Mouse (Mus musculus) heart, embryonic 15.5 days (tissue): Measurements from ENCODE around the gene Ugt2a3. TPM values are rescaled to one million over a fixed set of nuclear protein-coding genes. Genes with fewer than 3 reads are reported as not detected.
"Not testable (repeated sequence)": the region's sequence is repeated elsewhere in the genome, so short reads cannot be mapped to it uniquely, and the experiment has no call there.

ENCODE experiments used
- ATAC-seq: fragments of 200-750 bp; cut with Nextera tagmentation; replicated peaks from 2 replicates; pipeline ENCODE4 v1.8.0; 2017; ENCODE audit warnings: low read depth, moderate TSS enrichment; ENCODE audit not compliant: insufficient number of reproducible peaks, insufficient read depth, low FRiP score
- H3K27ac ChIP-seq: fragments of 300-500 bp; sonication (generic); 2 replicates; pipeline ENCODE4 v1.5.1; 2015; ENCODE audit warnings: mild to moderate bottlenecking, inconsistent platforms
- H3K27me3 ChIP-seq: fragments of 300-500 bp; sonication (generic); 2 replicates; pipeline ENCODE4 v1.6.1; 2015; ENCODE audit warnings: inconsistent platforms
- H3K36me3 ChIP-seq: fragments of 300-500 bp; sonication (generic); 2 replicates; pipeline ENCODE4 v1.6.1; 2015; ENCODE audit warnings: mild to moderate bottlenecking, inconsistent platforms
- H3K4me1 ChIP-seq: fragments of 300-500 bp; sonication (generic); replicated peaks from 2 replicates; pipeline ENCODE4 v1.6.1; 2015; ENCODE audit warnings: inconsistent platforms
- H3K4me2 ChIP-seq: fragments of 300-500 bp; sonication (generic); 2 replicates; pipeline ENCODE4 v1.6.1; 2015; ENCODE audit warnings: inconsistent platforms, mild to moderate bottlenecking, moderate library complexity
- H3K4me3 ChIP-seq: fragments of 300-500 bp; sonication (generic); 2 replicates; pipeline ENCODE4 v1.5.1; 2015; ENCODE audit warnings: mild to moderate bottlenecking, inconsistent platforms
- H3K9ac ChIP-seq: fragments of 300-500 bp; sonication (generic); 2 replicates; pipeline ENCODE4 v1.6.1; 2015; ENCODE audit warnings: mild to moderate bottlenecking, inconsistent platforms
- H3K9me3 ChIP-seq: fragments of 300-500 bp; sonication (generic); replicated peaks from 2 replicates; pipeline ENCODE4 v1.6.1; 2016; ENCODE audit warnings: inconsistent platforms
- WGBS: fragments of 180-500 bp; shearing (Covaris S2); methylation state at CpG from one replicate; pipeline ENCODE4 v1.1.7; 2015; ENCODE audit warnings: mixed read lengths; 5-methylcytosine and 5-hydroxymethylcytosine counted together
- polyA plus RNA-seq: library from polyadenylated mRNA; unstranded; fragments of >200 nt; fragmentation: Nextera tagmentation; extraction: Ambion mirVana; gene quantifications from 2 replicates; pipeline ENCODE4 v1.2.1, GENCODE M21; 2015

Gene Ugt2a3
- polyA plus RNA-seq, 1 experiment from 2014 or later = not detected

DNA sequence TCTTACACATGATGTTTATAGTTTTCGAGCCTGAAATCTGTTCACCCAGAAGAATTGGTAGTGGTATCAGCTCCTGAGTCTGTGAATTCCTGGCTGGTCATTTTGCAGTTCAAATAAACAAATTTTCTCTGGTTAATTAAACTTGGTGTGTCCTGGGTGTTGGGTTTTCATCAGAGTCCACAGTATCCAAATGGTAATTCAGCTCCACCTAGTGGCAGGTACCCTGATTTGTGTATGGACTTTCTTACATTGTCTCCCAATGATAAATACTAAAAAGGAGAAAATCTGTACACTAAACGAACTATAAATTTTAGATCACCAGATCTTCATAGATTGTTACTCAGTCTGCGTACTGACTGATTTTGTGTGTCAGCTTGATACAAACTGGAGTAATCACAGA is 3.4 kb downstream of the Ugt2a3 start:
- H3K9ac ChIP-seq = no peak overlapping the region
- no peaks in the 10 kb centered on the region for H3K4me1 ChIP-seq
- no peak overlapping the region for H3K27ac ChIP-seq
- no peaks in the 10 kb centered on the region for H3K36me3 ChIP-seq
- H3K27me3 ChIP-seq = no peaks in the 10 kb centered on the region
- no peak overlapping the region for H3K4me2 ChIP-seq
- no peak for ATAC-seq
- H3K9me3 ChIP-seq = no peaks in the 10 kb centered on the region
- WGBS = 44% methylated on average over 3 of the region's 3 CpGs
- no peak overlapping the region for H3K4me3 ChIP-seq

- Histone ChIP-seq H3K4me1 (no peaks in the 10 kb centered on the region), H3K4me2 (no peak overlapping the region), H3K36me3 (no peaks in the 10 kb centered on the region), H3K27me3 (no peaks in the 10 kb centered on the region), H3K9ac (no peak overlapping the region), H3K27ac (no peak overlapping the region), H3K9me3 (no peaks in the 10 kb centered on the region; the same call in 1 of the 2 replicates), H3K4me3 (no peak overlapping the region)
- no peak for ATAC-seq
- WGBS = 90% methylated on average over 12 of the region's 12 CpGs
Observed at GRCm38 (mm10) chr5:87311392-87311791, 25.6 kb downstream of the Ugt2a3 start.

DNA sequence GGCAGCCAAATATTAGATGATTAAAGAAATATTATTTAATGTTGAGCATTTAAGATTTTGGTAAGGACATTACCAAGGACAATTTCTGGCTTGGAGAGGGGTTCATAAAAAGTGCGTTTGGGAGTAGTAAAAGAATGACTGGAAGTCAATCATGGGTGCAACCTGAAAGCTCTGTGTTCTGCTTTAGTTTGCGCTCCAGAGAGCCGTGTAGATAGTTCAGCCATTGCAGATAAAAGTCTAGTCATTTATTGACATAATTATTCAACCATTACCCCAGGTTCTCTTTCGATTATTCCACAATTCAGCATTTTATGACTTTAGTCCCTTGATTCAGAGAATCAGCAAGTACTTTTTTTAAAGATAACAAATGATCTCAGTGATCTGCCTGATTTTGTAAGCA is 50.8 kb downstream of the Ugt2a3 start:
- not testable (repeated sequence) for ATAC-seq, H3K9ac ChIP-seq, H3K36me3 ChIP-seq, H3K27me3 ChIP-seq, H3K4me1 ChIP-seq, H3K4me3 ChIP-seq, H3K9me3 ChIP-seq, H3K4me2 ChIP-seq, H3K27ac ChIP-seq
- WGBS = 70% methylated on average over 4 of the region's 4 CpGs

GRCm38 (mm10) chr5:87275986-87276385 is 61.0 kb downstream of the Ugt2a3 start:
- not testable (repeated sequence) for H3K4me1 ChIP-seq, H3K4me2 ChIP-seq, H3K27me3 ChIP-seq, H3K36me3 ChIP-seq, H3K9me3 ChIP-seq, ATAC-seq, H3K9ac ChIP-seq, H3K4me3 ChIP-seq, H3K27ac ChIP-seq
- WGBS = 77% methylated on average over 4 of the region's 4 CpGs

GRCm38 (mm10) chr5:87275581-87275980 is 61.4 kb downstream of the Ugt2a3 start:
- Histone ChIP-seq H3K9me3 (no peaks in the 10 kb centered on the region), H3K4me3 (no peak overlapping the region), H3K4me2 (no peak overlapping the region), H3K4me1 (no peaks in the 10 kb centered on the region), H3K36me3 (no peaks in the 10 kb centered on the region), H3K9ac (no peak overlapping the region), H3K27me3 (no peaks in the 10 kb centered on the region), H3K27ac (no peak overlapping the region)
- 81% methylated on average over 6 of the region's 6 CpGs for WGBS
- ATAC-seq = no peak

Other genes starting within 250 kb of the Ugt2a3 start
- gene Ugt2b36, start 244.6 kb downstream of the Ugt2a3 start, polyA plus RNA-seq = 0.10 and 0.22 TPM in 2 replicates
- 0.10 TPM in 1 of 2 replicates, not detected in the other for gene Ugt2b5, start 196.9 kb downstream of the Ugt2a3 start, polyA plus RNA-seq
- gene Ugt2b37, start 82.4 kb downstream of the Ugt2a3 start, polyA plus RNA-seq = not detected in 2 replicates
- gene Ugt2b38, start 87.0 kb upstream of the Ugt2a3 start, polyA plus RNA-seq = not detected in 2 replicates
- gene Ugt2a2, start 145.1 kb upstream of the Ugt2a3 start, polyA plus RNA-seq = not detected in 2 replicates
- gene Gm43638, start 149.6 kb upstream of the Ugt2a3 start, polyA plus RNA-seq = not detected in 2 replicates
- gene Ugt2a1, start 153.7 kb upstream of the Ugt2a3 start, polyA plus RNA-seq = not detected in 2 replicates
- not detected in 2 replicates for gene Sult1b1, start 201.0 kb upstream of the Ugt2a3 start, polyA plus RNA-seq
- gene Sult1d1, start 231.8 kb upstream of the Ugt2a3 start, polyA plus RNA-seq = not detected in 2 replicates